Mouse (Mus musculus) stomach, postnatal 0 days (tissue): ENCODE data around the gene Ctbp2. TPM values are rescaled to one million over a fixed set of nuclear protein-coding genes. Genes with fewer than 3 reads are reported as not detected.
A peak's percentile ranks its signal among the peaks of the same experiment; 100 is the strongest.

Experiments used
- ATAC-seq: fragments of 200-750 bp; cut with Nextera tagmentation; 2 replicates; pipeline ENCODE4 v1.8.0; 2017; ENCODE audit not compliant: low FRiP score, low TSS enrichment
- DNase-seq: peaks from one replicate; pipeline ENCODE4 v3.0.0-alpha.2; 2016; ENCODE audit warnings: low spot score
- H3K27ac ChIP-seq: fragments of 300-500 bp; sonication (generic); replicated peaks from 2 replicates; pipeline ENCODE4 v1.5.1; 2014; ENCODE audit warnings: mild to moderate bottlenecking, control low read depth
- H3K27me3 ChIP-seq: fragments of 300-500 bp; sonication (generic); 2 replicates; pipeline ENCODE4 v1.6.1; 2014; ENCODE audit warnings: low read length; ENCODE audit not compliant: control insufficient read depth, insufficient read depth
- H3K36me3 ChIP-seq: fragments of 300-500 bp; sonication (generic); 2 replicates; pipeline ENCODE4 v1.6.1; 2014; ENCODE audit warnings: low read length, mixed read lengths; ENCODE audit not compliant: control insufficient read depth, insufficient read depth
- H3K4me1 ChIP-seq: fragments of 300-500 bp; sonication (generic); replicated peaks from 2 replicates; pipeline ENCODE4 v1.6.1; 2014; ENCODE audit warnings: antibody characterized with exemption; ENCODE audit not compliant: control insufficient read depth, insufficient read depth
- H3K4me2 ChIP-seq: fragments of 300-500 bp; sonication (generic); replicated peaks from 2 replicates; pipeline ENCODE4 v1.6.1; 2014; ENCODE audit warnings: low read depth, mild to moderate bottlenecking, control low read depth, moderate library complexity
- H3K4me3 ChIP-seq: fragments of 300-500 bp; sonication (generic); 2 replicates; pipeline ENCODE4 v1.5.1; 2014; ENCODE audit warnings: low read depth, low read length, control low read depth
- H3K9ac ChIP-seq: fragments of 300-500 bp; sonication (generic); 2 replicates; pipeline ENCODE4 v1.6.1; 2014; ENCODE audit warnings: mild to moderate bottlenecking, low read length, control low read depth, mixed read lengths
- H3K9me3 ChIP-seq: fragments of 300-500 bp; sonication (generic); 2 replicates; pipeline ENCODE4 v1.6.1; 2016; ENCODE audit warnings: low read length; ENCODE audit not compliant: control insufficient read depth
- CTCF ChIP-seq: IDR thresholded peaks from 2 replicates; pipeline ENCODE4 v1.5.1; 2016; ENCODE audit warnings: antibody characterized with exemption, low read depth, mild to moderate bottlenecking, moderate library complexity
- EP300 ChIP-seq: optimal IDR thresholded peaks from 2 replicates; pipeline ENCODE3; 2016; ENCODE audit warnings: antibody characterized with exemption
- WGBS: fragments of 180-500 bp; shearing (Covaris S2); extraction: QIAGEN DNeasy Blood & Tissue Kit; methylation state at CpG from one replicate; pipeline ENCODE4 v1.1.7; 2014; 5-methylcytosine and 5-hydroxymethylcytosine counted together
- polyA plus RNA-seq: library from polyadenylated mRNA; unstranded; fragments of >200 nt; fragmentation: Nextera tagmentation; extraction: Ambion mirVana; gene quantifications from 2 replicates; pipeline ENCODE4 v1.2.1, GENCODE M21; 2015

Ctbp2 gene
- polyA plus RNA-seq, 1 experiment from 2014 or later, result 48.6 TPM

GRCm38 (mm10) chr7:133027930-133028329 lies 96.2 kb downstream of the Ctbp2 start:
- TF ChIP-seq CTCF, result no peak
- no peak for TF ChIP-seq EP300
- Histone ChIP-seq H3K36me3 (no peaks in the 10 kb centered on the region), H3K4me1 (peaks cover 13% of the 10 kb centered on the region), H3K4me3 (no peak overlapping the region), H3K27ac (no peak overlapping the region), H3K27me3 (no peaks in the 10 kb centered on the region), H3K9ac (no peak overlapping the region), H3K4me2 (no peak overlapping the region), H3K9me3 (no peaks in the 10 kb centered on the region)
- no peak for DNase-seq
- 73% methylated on average over 4 of the region's 4 CpGs for WGBS
- ATAC-seq, result no peak

- no peak overlapping the region for H3K4me3 ChIP-seq
- H3K27me3 ChIP-seq, result no peaks in the 10 kb centered on the region
- DNase-seq (peak; percentile 53), ATAC-seq (no peak)
- 13% methylated on average over 1 of the region's 1 CpGs for WGBS
- no peaks in the 10 kb centered on the region for H3K36me3 ChIP-seq
- no peak for TF ChIP-seq EP300
- TF ChIP-seq CTCF, result no peak
- H3K9ac ChIP-seq, result no peak overlapping the region
- no peak overlapping the region for H3K27ac ChIP-seq
- H3K4me2 ChIP-seq, result no peak overlapping the region
- no peaks in the 10 kb centered on the region for H3K9me3 ChIP-seq
- H3K4me1 ChIP-seq, result peaks cover 16% of the 10 kb centered on the region
Measured at GRCm38 (mm10) chr7:133024694-133025093, 99.5 kb downstream of the Ctbp2 start.

- Histone ChIP-seq H3K27me3 (no peaks in the 10 kb centered on the region), H3K36me3 (no peaks in the 10 kb centered on the region), H3K9me3 (no peaks in the 10 kb centered on the region), H3K9ac (no peak overlapping the region), H3K27ac (peak overlapping the region; percentile 58; the same call in 1 of the 2 replicates), H3K4me3 (no peak overlapping the region), H3K4me1 (peaks cover 9% of the 10 kb centered on the region), H3K4me2 (no peak overlapping the region)
- 20% methylated on average over 6 of the region's 6 CpGs for WGBS
- peak; percentile 47 for DNase-seq
- ATAC-seq, result peak; percentile 33; the same call in 1 of the 2 replicates
- no peak for TF ChIP-seq EP300
- TF ChIP-seq CTCF, result no peak
Measured at GRCm38 (mm10) chr7:133019481-133020020, 104.6 kb downstream of the Ctbp2 start.

- ATAC-seq (no peak), DNase-seq (no peak)
- H3K27ac ChIP-seq, result peak overlapping the region; percentile 58; the same call in 1 of the 2 replicates
- no peaks in the 10 kb centered on the region for H3K27me3 ChIP-seq
- 77% methylated on average over 7 of the region's 7 CpGs for WGBS
- H3K4me2 ChIP-seq, result no peak overlapping the region
- H3K36me3 ChIP-seq, result no peaks in the 10 kb centered on the region
- H3K9me3 ChIP-seq, result no peaks in the 10 kb centered on the region
- H3K9ac ChIP-seq, result no peak overlapping the region
- H3K4me1 ChIP-seq, result peaks cover 13% of the 10 kb centered on the region
- TF ChIP-seq EP300, result no peak
- TF ChIP-seq CTCF, result no peak
- no peak overlapping the region for H3K4me3 ChIP-seq
Measured at GRCm38 (mm10) chr7:133018961-133019360, 105.2 kb downstream of the Ctbp2 start.

GRCm38 (mm10) chr7:133015416-133016070 lies 108.6 kb downstream of the Ctbp2 start:
- H3K4me3 ChIP-seq, result no peak overlapping the region
- TF ChIP-seq CTCF (no peak), EP300 (no peak)
- H3K27ac ChIP-seq, result peak overlapping the region; percentile 81
- no peak; the same call in 1 of the 2 replicates for ATAC-seq
- H3K4me2 ChIP-seq, result no peak overlapping the region; the same call in 1 of the 2 replicates
- 0 out of 2 replicates have a peak overlapping the region, but pooled peaks have one; percentile 9 for H3K9ac ChIP-seq
- no peaks in the 10 kb centered on the region for H3K27me3 ChIP-seq
- H3K36me3 ChIP-seq, result no peaks in the 10 kb centered on the region; the same call in 1 of the 2 replicates
- no peak for DNase-seq
- H3K9me3 ChIP-seq, result no peaks in the 10 kb centered on the region
- 30% methylated on average over 7 of the region's 7 CpGs for WGBS
- H3K4me1 ChIP-seq, result peaks cover 25% of the 10 kb centered on the region

- DNase-seq (no peak), ATAC-seq (no peak)
- Histone ChIP-seq H3K9me3 (no peaks in the 10 kb centered on the region), H3K27ac (peak overlapping the region; percentile 81), H3K4me1 (peaks cover 22% of the 10 kb centered on the region), H3K4me2 (no peak overlapping the region), H3K27me3 (no peaks in the 10 kb centered on the region), H3K36me3 (no peaks in the 10 kb centered on the region; the same call in 1 of the 2 replicates), H3K9ac (0 out of 2 replicates have a peak overlapping the region, but pooled peaks have one; percentile 9), H3K4me3 (no peak overlapping the region)
- 90% methylated on average over 14 of the region's 14 CpGs for WGBS
- no peak for TF ChIP-seq CTCF
- no peak for TF ChIP-seq EP300
Measured at GRCm38 (mm10) chr7:133014631-133015030, 109.5 kb downstream of the Ctbp2 start.
